Mouse (Mus musculus) heart, embryonic 12.5 days (tissue): ENCODE measurements around the gene Orm2. TPM values are rescaled to one million over a fixed set of nuclear protein-coding genes. Genes with fewer than 3 reads are reported as not detected.

Experiments
- ATAC-seq: fragments of 200-750 bp; cut with Nextera tagmentation; 2 replicates; pipeline ENCODE4 v1.8.0; 2017; ENCODE audit warnings: moderate TSS enrichment, moderate library complexity; ENCODE audit not compliant: insufficient number of reproducible peaks, low FRiP score
- H3K27ac ChIP-seq: fragments of 300-500 bp; sonication (generic); 2 replicates; pipeline ENCODE4 v1.5.1; 2016; ENCODE audit warnings: mild to moderate bottlenecking, moderate library complexity; ENCODE audit not compliant: poor library complexity, severe bottlenecking
- H3K27me3 ChIP-seq: fragments of 300-500 bp; sonication (generic); replicated peaks from 2 replicates; pipeline ENCODE4 v1.6.1; 2016; ENCODE audit warnings: mild to moderate bottlenecking, moderate library complexity
- H3K36me3 ChIP-seq: fragments of 300-500 bp; sonication (generic); 2 replicates; pipeline ENCODE4 v1.6.1; 2016; ENCODE audit warnings: mild to moderate bottlenecking, moderate library complexity
- H3K4me1 ChIP-seq: fragments of 300-500 bp; sonication (generic); replicated peaks from 2 replicates; pipeline ENCODE4 v1.6.1; 2016; ENCODE audit warnings: mild to moderate bottlenecking
- H3K4me2 ChIP-seq: fragments of 300-500 bp; sonication (generic); 2 replicates; pipeline ENCODE4 v1.6.1; 2016; ENCODE audit warnings: mild to moderate bottlenecking, moderate library complexity
- H3K4me3 ChIP-seq: fragments of 300-500 bp; sonication (generic); 2 replicates; pipeline ENCODE4 v1.5.1; 2016; ENCODE audit warnings: mild to moderate bottlenecking
- H3K9ac ChIP-seq: fragments of 300-500 bp; sonication (generic); 2 replicates; pipeline ENCODE4 v1.6.1; 2016; ENCODE audit warnings: mild to moderate bottlenecking, moderate library complexity
- H3K9me3 ChIP-seq: fragments of 300-500 bp; sonication (generic); replicated peaks from 2 replicates; pipeline ENCODE4 v1.6.1; 2016; ENCODE audit warnings: mild to moderate bottlenecking, moderate library complexity
- WGBS: fragments of 180-500 bp; shearing (Covaris S2); methylation state at CpG from one replicate; pipeline ENCODE4 v1.1.7; 2016; 5-methylcytosine and 5-hydroxymethylcytosine counted together
- polyA plus RNA-seq: library from polyadenylated mRNA; unstranded; fragments of >200 nt; fragmentation: Nextera tagmentation; extraction: Ambion mirVana; gene quantifications from 2 replicates; pipeline ENCODE4 v1.2.1, GENCODE M21; 2016

Gene Orm2
- polyA plus RNA-seq, 1 experiment from 2014 or later, result not detected

DNA sequence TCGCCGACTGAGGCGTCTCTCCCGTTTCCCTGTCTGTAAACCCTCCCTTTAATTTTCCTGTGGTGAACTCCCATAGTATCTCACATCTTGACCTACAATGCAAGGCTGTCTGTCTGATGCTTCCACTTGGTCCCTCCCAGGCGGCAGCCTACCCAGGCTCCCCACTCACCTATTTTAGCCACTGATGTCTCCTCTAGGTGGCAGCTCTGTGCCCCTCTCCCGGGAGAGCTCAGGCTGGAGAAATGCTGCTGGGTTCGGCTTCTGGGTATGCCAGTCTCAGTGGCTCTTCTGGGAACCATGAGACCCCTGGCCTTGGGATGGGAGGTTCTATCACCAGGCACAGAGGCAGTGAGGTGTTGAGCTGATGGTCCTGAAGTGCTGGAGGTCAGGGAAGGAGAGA lies 15.2 kb downstream of the Orm2 start:
- H3K4me3 ChIP-seq, result no peak overlapping the region
- no peak overlapping the region for H3K27ac ChIP-seq
- H3K4me1 ChIP-seq, result no peaks in the 10 kb centered on the region
- peaks cover 58% of the 10 kb centered on the region for H3K36me3 ChIP-seq
- H3K27me3 ChIP-seq, result no peaks in the 10 kb centered on the region
- H3K9me3 ChIP-seq, result no peaks in the 10 kb centered on the region
- 67% methylated on average over 7 of the region's 7 CpGs for WGBS
- ATAC-seq, result no peak
- no peak overlapping the region for H3K4me2 ChIP-seq
- no peak overlapping the region for H3K9ac ChIP-seq

DNA sequence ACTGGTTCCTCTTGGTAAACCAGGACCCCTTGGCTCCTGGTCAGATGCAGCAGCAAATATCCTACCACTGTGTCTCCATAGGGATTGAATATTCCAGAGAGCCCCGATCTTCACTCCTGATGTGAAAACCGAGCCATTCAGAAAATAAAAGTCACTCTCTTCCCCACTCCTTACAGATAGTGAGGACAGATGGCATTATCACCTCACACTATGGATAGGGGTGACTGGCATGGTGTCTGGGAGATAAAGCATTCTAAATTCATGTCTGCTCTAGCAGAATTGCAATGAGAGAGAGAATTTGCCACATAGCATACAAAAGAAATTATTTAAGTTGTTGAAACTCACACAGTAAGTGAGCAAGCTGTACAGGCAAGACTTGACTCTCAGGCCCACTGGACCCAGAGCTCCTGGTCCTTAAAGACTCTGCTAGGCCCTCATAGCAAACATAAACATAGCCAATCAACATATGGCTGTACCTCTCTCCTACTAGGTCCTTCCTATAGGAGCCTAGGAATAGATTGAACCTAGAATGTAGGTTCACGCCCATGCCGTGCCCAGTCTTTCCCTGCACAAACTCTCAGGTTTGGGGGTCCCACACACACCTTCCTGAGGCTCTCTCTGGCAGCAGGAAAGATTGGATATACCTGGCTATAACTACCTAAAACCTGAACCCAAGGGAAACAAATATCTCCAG lies 20.6 kb downstream of the Orm2 start:
- Histone ChIP-seq H3K27ac (no peak overlapping the region), H3K36me3 (peaks cover 39% of the 10 kb centered on the region), H3K9ac (no peak overlapping the region), H3K4me1 (no peaks in the 10 kb centered on the region), H3K27me3 (no peaks in the 10 kb centered on the region), H3K4me2 (no peak overlapping the region), H3K4me3 (no peak overlapping the region), H3K9me3 (no peaks in the 10 kb centered on the region)
- no peak for ATAC-seq
- 78% methylated on average over 4 of the region's 4 CpGs for WGBS

GRCm38 (mm10) chr4:63383474-63383873 lies 21.2 kb downstream of the Orm2 start:
- WGBS, result 76% methylated on average over 12 of the region's 12 CpGs
- Histone ChIP-seq H3K9ac (no peak overlapping the region), H3K27ac (no peak overlapping the region), H3K36me3 (peaks cover 34% of the 10 kb centered on the region), H3K9me3 (no peaks in the 10 kb centered on the region), H3K4me1 (no peaks in the 10 kb centered on the region), H3K4me3 (no peak overlapping the region), H3K27me3 (no peaks in the 10 kb centered on the region), H3K4me2 (no peak overlapping the region)
- no peak for ATAC-seq

- Histone ChIP-seq H3K4me3 (no peak overlapping the region), H3K27me3 (no peaks in the 10 kb centered on the region), H3K4me2 (no peak overlapping the region), H3K27ac (no peak overlapping the region), H3K36me3 (peaks cover 30% of the 10 kb centered on the region), H3K9ac (no peak overlapping the region), H3K9me3 (no peaks in the 10 kb centered on the region), H3K4me1 (peaks cover 5% of the 10 kb centered on the region)
- ATAC-seq, result no peak
- WGBS, result 89% methylated on average over 4 of the region's 4 CpGs
Measured at GRCm38 (mm10) chr4:63384262-63384661, 22.0 kb downstream of the Orm2 start.

DNA sequence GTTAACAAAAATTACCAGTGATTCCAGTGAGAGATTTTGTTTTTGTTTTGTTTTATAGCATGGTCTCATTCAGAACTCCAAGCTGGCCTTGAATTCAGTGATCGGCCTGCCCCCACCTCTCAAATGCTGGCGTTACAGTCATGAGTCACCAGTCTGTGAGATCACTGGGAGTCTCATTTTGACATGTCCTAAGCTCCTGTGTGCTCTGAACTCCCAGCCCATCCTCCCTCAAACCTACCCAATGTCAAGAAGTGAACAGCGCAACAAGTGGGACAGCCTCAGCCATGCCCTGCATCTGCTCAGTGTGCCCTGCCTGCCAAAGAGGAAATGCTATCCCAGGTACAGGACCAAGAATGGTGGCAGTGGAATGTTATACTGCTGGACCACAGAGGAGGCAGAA lies 23.0 kb downstream of the Orm2 start:
- peaks cover 13% of the 10 kb centered on the region for H3K4me1 ChIP-seq
- no peak overlapping the region for H3K4me2 ChIP-seq
- no peaks in the 10 kb centered on the region for H3K9me3 ChIP-seq
- WGBS, result 74% methylated on average over 3 of the region's 3 CpGs
- H3K27ac ChIP-seq, result no peak overlapping the region
- peaks cover 22% of the 10 kb centered on the region for H3K36me3 ChIP-seq
- ATAC-seq, result no peak
- H3K27me3 ChIP-seq, result no peaks in the 10 kb centered on the region
- H3K9ac ChIP-seq, result no peak overlapping the region
- no peak overlapping the region for H3K4me3 ChIP-seq

DNA sequence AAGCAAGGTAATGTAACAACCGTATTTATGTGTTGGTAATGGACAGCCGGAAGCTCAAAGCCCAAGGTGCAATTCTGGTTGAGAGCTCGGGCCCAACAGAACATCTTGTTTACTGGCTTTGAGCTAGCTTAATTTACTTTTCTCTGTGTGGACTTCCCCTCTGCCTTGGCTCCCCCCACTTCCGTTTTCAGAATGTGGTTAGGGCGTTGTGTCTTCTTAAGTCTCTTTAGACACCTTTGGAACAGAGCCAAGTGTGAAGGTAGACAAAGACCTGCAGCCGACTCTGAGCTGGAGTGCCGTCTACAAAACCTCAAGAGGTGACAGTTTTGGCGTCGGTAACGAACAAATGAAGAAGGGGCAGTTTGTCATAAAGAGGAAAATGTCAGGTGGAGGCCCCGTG lies 23.5 kb downstream of the Orm2 start:
- Histone ChIP-seq H3K4me1 (peaks cover 14% of the 10 kb centered on the region), H3K27me3 (no peaks in the 10 kb centered on the region), H3K9me3 (no peaks in the 10 kb centered on the region), H3K4me2 (no peak overlapping the region), H3K4me3 (no peak overlapping the region), H3K9ac (no peak overlapping the region), H3K27ac (no peak overlapping the region), H3K36me3 (peaks cover 16% of the 10 kb centered on the region)
- ATAC-seq, result no peak
- WGBS, result 81% methylated on average over 11 of the region's 11 CpGs

DNA sequence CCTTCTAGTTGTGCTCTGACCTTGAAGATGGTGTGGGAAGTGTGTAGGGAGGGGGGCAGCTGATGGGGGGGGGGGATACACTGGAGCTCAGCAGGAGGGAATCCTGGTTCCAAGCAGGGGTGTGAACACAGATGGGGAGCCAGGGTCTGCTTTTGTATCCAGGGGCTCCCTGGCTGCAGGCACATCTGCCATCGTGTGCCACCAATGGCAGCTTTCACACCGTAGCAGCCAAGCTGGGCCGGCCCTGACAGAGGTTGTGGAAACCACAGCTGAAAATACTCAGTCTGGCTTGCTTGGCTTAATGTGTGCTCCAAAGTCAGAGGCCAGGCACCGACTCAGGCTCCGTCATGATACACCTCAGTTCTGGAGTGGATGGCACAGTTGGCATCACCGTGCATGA lies 25.8 kb downstream of the Orm2 start:
- H3K4me1 ChIP-seq, result peaks cover 25% of the 10 kb centered on the region
- peaks cover 4% of the 10 kb centered on the region; the same call in 1 of the 2 replicates for H3K36me3 ChIP-seq
- no peak for ATAC-seq
- H3K27me3 ChIP-seq, result no peaks in the 10 kb centered on the region
- H3K9me3 ChIP-seq, result no peaks in the 10 kb centered on the region
- H3K4me2 ChIP-seq, result no peak overlapping the region
- H3K27ac ChIP-seq, result no peak overlapping the region
- WGBS, result 78% methylated on average over 6 of the region's 6 CpGs
- H3K4me3 ChIP-seq, result no peak overlapping the region
- no peak overlapping the region for H3K9ac ChIP-seq

DNA sequence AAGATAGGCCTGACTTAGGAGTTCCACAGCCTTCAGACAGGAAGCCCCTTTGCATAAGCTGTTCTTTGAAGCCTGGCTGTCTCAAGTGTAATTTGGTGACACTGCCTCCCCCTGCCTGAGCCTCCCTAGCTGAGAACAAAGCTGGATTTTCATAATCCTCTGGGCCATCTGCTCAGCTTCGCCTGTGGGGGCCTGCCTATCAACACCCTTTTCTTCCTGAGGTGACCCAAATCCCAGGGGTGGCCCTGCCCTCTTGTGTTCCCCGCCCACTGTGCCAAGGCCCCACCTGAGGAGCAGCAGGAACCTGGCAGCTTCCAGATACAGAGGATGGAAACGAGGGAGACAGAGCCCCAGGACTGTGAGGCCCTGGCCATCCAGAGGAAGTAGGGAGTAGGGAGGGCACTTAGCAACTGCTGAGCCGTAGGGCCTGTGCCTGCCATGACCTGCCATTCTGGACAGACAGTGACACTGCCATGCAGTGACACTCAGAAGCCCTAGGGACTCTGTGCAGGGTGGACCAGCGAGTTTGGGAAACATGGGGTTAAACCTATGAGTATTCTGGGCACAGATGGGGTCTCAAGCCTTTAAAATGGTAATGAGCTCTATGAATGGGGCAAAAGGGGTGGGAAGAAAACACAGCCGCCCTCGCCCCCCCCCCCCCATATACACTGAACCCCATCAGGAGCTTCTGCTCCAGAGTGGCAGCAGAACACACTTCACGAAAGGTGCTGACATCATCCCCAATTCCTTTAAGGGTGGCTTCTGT lies 27.1 kb downstream of the Orm2 start:
- Histone ChIP-seq H3K4me3 (no peak overlapping the region), H3K4me2 (no peak overlapping the region), H3K27ac (no peak overlapping the region), H3K27me3 (no peaks in the 10 kb centered on the region), H3K9ac (no peak overlapping the region), H3K4me1 (peaks cover 25% of the 10 kb centered on the region), H3K9me3 (no peaks in the 10 kb centered on the region), H3K36me3 (peaks cover 7% of the 10 kb centered on the region)
- peak; percentile 16; the same call in 1 of the 2 replicates for ATAC-seq
- WGBS, result 46% methylated on average over 8 of the region's 8 CpGs

DNA sequence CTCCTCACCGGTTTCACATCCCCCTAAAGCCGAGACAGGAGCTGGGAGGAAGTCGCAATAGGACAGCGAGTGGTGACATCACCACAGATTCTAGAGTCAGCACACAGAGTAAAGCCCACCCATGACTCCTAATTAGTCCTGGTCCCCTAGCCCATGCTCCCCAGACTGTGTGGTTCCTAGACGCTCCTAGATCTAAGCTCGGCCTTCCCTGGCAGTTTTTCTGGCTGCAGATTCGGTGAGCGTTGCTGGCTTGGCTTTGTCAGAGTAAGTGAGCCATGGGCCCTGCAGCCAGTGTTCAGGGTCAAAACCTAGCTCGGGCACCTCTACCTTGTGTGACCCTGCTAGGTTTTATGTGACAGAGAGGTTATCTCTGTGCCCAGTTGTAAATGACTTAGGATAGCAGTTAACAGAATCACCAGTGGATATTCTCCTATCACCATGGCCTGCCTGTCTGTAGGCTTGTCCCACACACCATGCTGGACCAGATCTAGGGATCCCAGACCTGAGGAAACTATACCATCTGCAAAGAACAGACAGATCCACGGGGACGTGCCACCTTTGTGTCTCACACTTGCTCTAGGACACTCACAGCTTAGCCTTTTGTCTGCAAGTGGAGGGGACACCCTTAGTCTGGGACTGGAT lies 27.8 kb downstream of the Orm2 start:
- WGBS, result 67% methylated on average over 11 of the region's 11 CpGs
- no peaks in the 10 kb centered on the region for H3K27me3 ChIP-seq
- peaks cover 25% of the 10 kb centered on the region for H3K4me1 ChIP-seq
- H3K4me3 ChIP-seq, result no peak overlapping the region
- H3K4me2 ChIP-seq, result no peak overlapping the region
- no peak overlapping the region for H3K9ac ChIP-seq
- H3K9me3 ChIP-seq, result no peaks in the 10 kb centered on the region
- peaks cover 13% of the 10 kb centered on the region for H3K36me3 ChIP-seq
- ATAC-seq, result no peak
- H3K27ac ChIP-seq, result no peak overlapping the region

GRCm38 (mm10) chr4:63391322-63391721 lies 29.1 kb downstream of the Orm2 start:
- 58% methylated on average over 6 of the region's 6 CpGs for WGBS
- Histone ChIP-seq H3K4me1 (peaks cover 25% of the 10 kb centered on the region), H3K27ac (no peak overlapping the region), H3K36me3 (peaks cover 21% of the 10 kb centered on the region), H3K4me2 (no peak overlapping the region), H3K9ac (no peak overlapping the region), H3K9me3 (no peaks in the 10 kb centered on the region), H3K27me3 (no peaks in the 10 kb centered on the region), H3K4me3 (no peak overlapping the region)
- no peak for ATAC-seq

- Histone ChIP-seq H3K27me3 (no peaks in the 10 kb centered on the region), H3K36me3 (peaks cover 21% of the 10 kb centered on the region), H3K9ac (no peak overlapping the region), H3K27ac (no peak overlapping the region), H3K9me3 (no peaks in the 10 kb centered on the region), H3K4me1 (peaks cover 43% of the 10 kb centered on the region), H3K4me2 (no peak overlapping the region), H3K4me3 (no peak overlapping the region)
- WGBS, result 69% methylated on average over 10 of the region's 10 CpGs
- ATAC-seq, result no peak
Measured at GRCm38 (mm10) chr4:63397981-63398537, 35.8 kb downstream of the Orm2 start.
